Mouse (Mus musculus): ENCODE measurements around the gene Fgf3. TPM values are rescaled to one million over a fixed set of nuclear protein-coding genes. Genes with fewer than 3 reads are reported as not detected.
A peak's percentile ranks its signal among the peaks of the same experiment; 100 is the strongest.

Gene Fgf3
- 7.0 and 9.2 TPM in 2 replicates for polyA plus RNA-seq (2012; ENCODE audit: insufficient read depth, low replicate concordance)

- no peaks in the 10 kb centered on the region for H3K9me3 ChIP-seq
- peaks cover 29% of the 10 kb centered on the region for H3K4me1 ChIP-seq
- H3K4me3 ChIP-seq (replicated peaks) = peak within 1 kb of the TSS; percentile 90
- no peaks in the 10 kb centered on the region for H3K36me3 ChIP-seq (replicated peaks; ENCODE audit: low read length)
- H3K27me3 ChIP-seq (replicated peaks) = peaks cover 93% of the 10 kb centered on the region
- TF ChIP-seq GATA1 (IDR thresholded peaks at IDR 0.05; ENCODE audit: borderline replicate concordance, low read length) = no peak
- TF ChIP-seq FLI1 (IDR thresholded peaks at IDR 0.05; ENCODE audit: low read length) = no peak
Observed at GRCm38 (mm10) chr7:144837891-144838488, at the start of gene Fgf3. Gene Fgf3, plus strand, starts transcription at chr7:144838083.

- H3K4me3 ChIP-seq (replicated peaks) = no peak overlapping the region
- 0 out of 2 replicates have a peak, but pooled peaks cover 5% of the 10 kb centered on the region for H3K9me3 ChIP-seq
- TF ChIP-seq FLI1 (IDR thresholded peaks at IDR 0.05; ENCODE audit: low read length) (no peak), GATA1 (IDR thresholded peaks at IDR 0.05; ENCODE audit: borderline replicate concordance, low read length) (no peak)
- peaks cover 55% of the 10 kb centered on the region for H3K4me1 ChIP-seq
- no peaks in the 10 kb centered on the region for H3K36me3 ChIP-seq (replicated peaks; ENCODE audit: low read length)
- peaks cover 53% of the 10 kb centered on the region for H3K27me3 ChIP-seq (replicated peaks)
Observed at GRCm38 (mm10) chr7:144788631-144789030, 49.3 kb upstream of the Fgf3 start.

GRCm38 (mm10) chr7:144789601-144790556 lies 48.0 kb upstream of the Fgf3 start:
- H3K4me3 ChIP-seq (replicated peaks) = peak overlapping the region; percentile 44
- H3K4me1 ChIP-seq = peaks cover 43% of the 10 kb centered on the region

GRCm38 (mm10) chr7:144791426-144791825 lies 46.5 kb upstream of the Fgf3 start:
- H3K27me3 ChIP-seq (replicated peaks) = peaks cover 53% of the 10 kb centered on the region
- H3K4me1 ChIP-seq = peaks cover 28% of the 10 kb centered on the region
- H3K4me3 ChIP-seq (replicated peaks) = no peak overlapping the region
- TF ChIP-seq GATA1 (IDR thresholded peaks at IDR 0.05; ENCODE audit: borderline replicate concordance, low read length) = no peak
- no peak for TF ChIP-seq FLI1 (IDR thresholded peaks at IDR 0.05; ENCODE audit: low read length)
- no peaks in the 10 kb centered on the region for H3K36me3 ChIP-seq (replicated peaks; ENCODE audit: low read length)
- 0 out of 2 replicates have a peak, but pooled peaks cover 5% of the 10 kb centered on the region for H3K9me3 ChIP-seq

More at GRCm38 (mm10) chr7:144789601-144790556, 48.0 kb upstream of the Fgf3 start:
- Histone ChIP-seq H3K9me3 (0 out of 2 replicates have a peak, but pooled peaks cover 5% of the 10 kb centered on the region), H3K36me3 (replicated peaks; ENCODE audit: low read length) (no peaks in the 10 kb centered on the region), H3K27me3 (replicated peaks) (peaks cover 55% of the 10 kb centered on the region)
- TF ChIP-seq FLI1 (IDR thresholded peaks at IDR 0.05; ENCODE audit: low read length) (no peak), GATA1 (IDR thresholded peaks at IDR 0.05; ENCODE audit: borderline replicate concordance, low read length) (no peak)

- Histone ChIP-seq H3K27me3 (replicated peaks) (peaks cover 60% of the 10 kb centered on the region), H3K4me1 (peaks cover 12% of the 10 kb centered on the region), H3K36me3 (replicated peaks; ENCODE audit: low read length) (no peaks in the 10 kb centered on the region), H3K9me3 (0 out of 2 replicates have a peak, but pooled peaks cover 5% of the 10 kb centered on the region), H3K4me3 (replicated peaks) (no peak overlapping the region)
- TF ChIP-seq GATA1 (IDR thresholded peaks at IDR 0.05; ENCODE audit: borderline replicate concordance, low read length) (no peak), FLI1 (IDR thresholded peaks at IDR 0.05; ENCODE audit: low read length) (no peak)
Observed at GRCm38 (mm10) chr7:144793296-144793695, 44.6 kb upstream of the Fgf3 start.

- H3K9me3 ChIP-seq = 0 out of 2 replicates have a peak, but pooled peaks cover 5% of the 10 kb centered on the region
- no peak overlapping the region for H3K4me3 ChIP-seq (replicated peaks)
- no peaks in the 10 kb centered on the region for H3K36me3 ChIP-seq (replicated peaks; ENCODE audit: low read length)
- 0 out of 2 replicates have a peak, but pooled peaks cover 3% of the 10 kb centered on the region for H3K4me1 ChIP-seq
- TF ChIP-seq FLI1 (IDR thresholded peaks at IDR 0.05; ENCODE audit: low read length) = no peak
- TF ChIP-seq GATA1 (IDR thresholded peaks at IDR 0.05; ENCODE audit: borderline replicate concordance, low read length) = no peak
- H3K27me3 ChIP-seq (replicated peaks) = peaks cover 71% of the 10 kb centered on the region
Observed at GRCm38 (mm10) chr7:144795976-144796474, 41.9 kb upstream of the Fgf3 start.

GRCm38 (mm10) chr7:144796986-144797735 lies 40.7 kb upstream of the Fgf3 start:
- 0 out of 2 replicates have a peak, but pooled peaks cover 3% of the 10 kb centered on the region for H3K4me1 ChIP-seq
- H3K27me3 ChIP-seq (replicated peaks) = peaks cover 76% of the 10 kb centered on the region
- H3K9me3 ChIP-seq = no peaks in the 10 kb centered on the region
- no peaks in the 10 kb centered on the region for H3K36me3 ChIP-seq (replicated peaks; ENCODE audit: low read length)
- no peak for TF ChIP-seq GATA1 (IDR thresholded peaks at IDR 0.05; ENCODE audit: borderline replicate concordance, low read length)
- no peak for TF ChIP-seq FLI1 (IDR thresholded peaks at IDR 0.05; ENCODE audit: low read length)
- no peak overlapping the region for H3K4me3 ChIP-seq (replicated peaks)

- TF ChIP-seq GATA1 (IDR thresholded peaks at IDR 0.05; ENCODE audit: borderline replicate concordance, low read length) (no peak), FLI1 (IDR thresholded peaks at IDR 0.05; ENCODE audit: low read length) (no peak)
- Histone ChIP-seq H3K9me3 (no peaks in the 10 kb centered on the region), H3K4me3 (replicated peaks) (no peak overlapping the region), H3K27me3 (replicated peaks) (peaks cover 81% of the 10 kb centered on the region), H3K4me1 (peaks cover 14% of the 10 kb centered on the region), H3K36me3 (replicated peaks; ENCODE audit: low read length) (no peaks in the 10 kb centered on the region)
Observed at GRCm38 (mm10) chr7:144798471-144798870, 39.4 kb upstream of the Fgf3 start.

- Histone ChIP-seq H3K27me3 (replicated peaks) (peaks cover 70% of the 10 kb centered on the region), H3K4me3 (replicated peaks) (no peak overlapping the region), H3K36me3 (replicated peaks; ENCODE audit: low read length) (no peaks in the 10 kb centered on the region), H3K9me3 (no peaks in the 10 kb centered on the region), H3K4me1 (peaks cover 50% of the 10 kb centered on the region)
- TF ChIP-seq GATA1 (IDR thresholded peaks at IDR 0.05; ENCODE audit: borderline replicate concordance, low read length) (no peak), FLI1 (IDR thresholded peaks at IDR 0.05; ENCODE audit: low read length) (no peak)
Observed at GRCm38 (mm10) chr7:144807036-144807435, 30.8 kb upstream of the Fgf3 start.

Data from megakaryocyte, embryonic 14.5 days (primary cell).